Mouse (Mus musculus): Measurements from ENCODE around the gene Klrd1. TPM values are rescaled to one million over a fixed set of nuclear protein-coding genes. Genes with fewer than 3 reads are reported as not detected.
"Not testable (repeated sequence)": the region's sequence is repeated elsewhere in the genome, so short reads cannot be mapped to it uniquely, and the experiment has no call there.

Gene Klrd1
- total RNA-seq, 2 experiments from 2014 or later = not detected

DNA sequence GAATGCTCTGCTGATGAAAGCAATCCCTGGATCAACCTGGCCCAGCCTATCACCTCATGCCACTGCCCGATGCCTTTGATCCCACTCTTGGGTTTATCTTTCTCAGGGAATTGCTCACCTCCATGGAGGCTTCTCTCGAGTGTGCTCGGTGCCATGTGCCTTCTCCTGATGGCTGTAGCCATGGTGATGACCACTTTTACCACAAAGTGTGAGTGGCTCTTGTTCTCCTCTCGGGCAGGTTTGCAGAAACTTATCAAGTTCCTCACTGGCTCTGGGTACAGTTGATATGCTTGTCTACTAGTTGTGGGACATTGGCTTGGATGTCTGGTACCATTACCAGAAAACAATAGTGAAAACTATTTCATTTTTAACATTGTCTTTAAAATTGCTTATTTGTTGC is 9.7 kb upstream of the Klrd1 start:
- no peak overlapping the region for H3K4me3 ChIP-seq
- TF ChIP-seq CTCF (conservative IDR thresholded peaks at IDR 0.05) = no peak
- no peak overlapping the region for H3K27ac ChIP-seq
- no peak for DNase-seq (ENCODE audit: low spot score in 2 of 2)

DNA sequence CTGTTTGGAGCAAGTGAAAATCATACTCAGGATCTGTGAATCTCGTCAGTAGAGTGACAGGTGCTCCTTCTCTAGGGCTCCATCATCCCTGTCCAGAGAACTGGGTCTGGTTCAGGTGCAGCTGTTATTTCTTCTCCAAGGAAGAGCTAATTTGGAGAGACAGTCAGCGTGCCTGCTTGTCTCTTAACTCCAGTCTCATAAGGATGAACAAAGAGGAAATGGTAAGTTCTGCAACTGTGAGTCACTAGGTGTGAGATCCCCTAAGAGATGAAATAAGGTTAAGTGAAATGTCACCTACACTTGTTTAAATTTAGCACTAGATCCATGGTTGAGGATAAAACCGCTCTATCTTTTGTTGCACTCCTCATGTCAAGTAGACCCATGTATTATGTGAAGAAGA is 8.6 kb upstream of the Klrd1 start:
- no peak for DNase-seq (ENCODE audit: low spot score in 2 of 2)
- no peak overlapping the region for H3K27ac ChIP-seq
- no peak for TF ChIP-seq CTCF (conservative IDR thresholded peaks at IDR 0.05)
- no peak overlapping the region for H3K4me3 ChIP-seq

DNA sequence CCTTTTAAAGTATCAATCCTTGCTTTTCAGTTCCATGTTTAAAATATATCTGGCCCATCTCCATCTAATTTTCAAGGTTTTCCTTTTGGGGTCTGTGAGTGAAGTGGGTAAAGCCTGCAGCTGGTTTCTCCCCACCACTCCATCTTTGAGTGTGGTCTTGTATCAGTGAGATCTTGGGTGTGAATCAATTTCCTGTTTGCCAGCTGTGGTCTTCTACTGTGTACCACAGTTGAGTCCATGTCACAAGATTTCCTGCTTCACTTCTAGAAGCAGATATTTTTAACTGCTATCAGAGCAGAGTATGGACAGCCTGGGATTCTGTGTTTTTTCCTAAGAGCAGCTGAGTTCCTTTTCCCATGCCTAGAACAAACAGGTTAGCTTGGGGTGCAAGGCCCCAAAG is 16.8 kb downstream of the Klrd1 start:
- Histone ChIP-seq H3K27ac (no peak overlapping the region), H3K4me3 (no peak overlapping the region)
- no peak for DNase-seq (ENCODE audit: low spot score in 2 of 2)
- TF ChIP-seq CTCF (conservative IDR thresholded peaks at IDR 0.05) = no peak

DNA sequence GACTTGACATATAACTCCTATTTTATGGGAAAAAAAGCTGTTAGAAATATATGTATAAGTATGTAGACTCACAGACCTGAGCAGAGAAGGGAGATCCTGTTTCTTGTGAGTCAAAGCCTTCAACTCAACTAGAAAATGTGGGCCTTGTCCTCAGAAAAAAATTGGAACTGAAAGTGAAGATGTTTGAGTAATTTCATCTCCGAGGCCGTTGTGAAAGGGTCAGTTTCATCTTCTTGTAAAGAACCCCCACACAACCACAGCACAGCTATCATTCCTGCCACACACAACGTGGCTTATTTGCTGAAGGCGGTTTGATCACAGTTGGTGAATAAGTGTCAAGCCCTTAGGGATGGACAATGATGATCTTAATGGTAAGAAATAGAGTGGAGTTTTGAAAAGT is 32.2 kb downstream of the Klrd1 start, which contains the start of gene Klrk1:
Gene Klrk1 (minus strand): TSS at position 130 of the 400 bp plus-strand sequence.
- Histone ChIP-seq H3K27ac (no peak within 1 kb of the TSS), H3K4me3 (no peak within 1 kb of the TSS)
- no peak for DNase-seq (ENCODE audit: low spot score in 2 of 2)
- no peak for TF ChIP-seq CTCF (conservative IDR thresholded peaks at IDR 0.05)

DNA sequence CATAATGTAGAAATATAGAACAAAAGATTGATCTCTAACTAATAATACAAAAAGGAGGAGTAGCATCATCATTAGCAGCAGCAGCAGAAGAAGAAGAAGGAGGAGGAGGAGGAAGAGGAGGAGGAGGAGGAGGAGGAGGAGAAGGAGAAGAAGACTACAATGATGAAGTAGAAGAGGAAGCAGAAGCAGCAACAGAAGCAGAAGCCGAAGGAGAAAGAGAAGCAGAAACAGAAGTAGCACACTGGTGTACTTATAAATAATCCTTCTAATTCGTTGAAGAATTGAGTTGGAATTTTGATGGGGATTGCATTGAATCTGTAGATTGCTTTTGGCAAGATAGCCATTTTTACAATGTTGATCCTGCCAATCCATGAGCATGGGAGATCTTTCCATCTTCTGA is 39.5 kb downstream of the Klrd1 start:
- not testable (repeated sequence) for H3K27ac ChIP-seq, H3K4me3 ChIP-seq

DNA sequence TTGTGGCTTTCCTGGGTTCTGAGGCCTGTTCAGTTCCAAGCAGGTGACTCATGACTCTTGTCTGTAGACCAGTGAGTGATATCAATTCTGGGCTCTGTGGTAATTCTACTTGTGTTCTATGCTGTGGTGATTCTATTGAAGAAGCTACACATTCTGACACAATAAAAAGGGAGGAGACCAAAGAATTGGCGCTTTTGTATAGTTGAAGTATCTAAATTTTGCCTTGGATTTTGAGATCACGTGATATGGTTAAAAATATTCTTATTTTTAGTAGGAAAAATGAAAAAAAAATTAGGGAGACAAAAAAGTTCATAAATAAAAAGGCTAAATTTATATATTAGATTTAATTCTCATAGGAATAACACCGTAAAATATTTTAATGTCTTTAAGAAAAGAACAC is 51.7 kb downstream of the Klrd1 start, which contains the start of gene Klrc3:
Gene Klrc3 (minus strand): TSS at position 101 of the 400 bp plus-strand sequence.
- H3K4me3 ChIP-seq; H3K27ac ChIP-seq; DNase-seq (ENCODE audit: low spot score in 2 of 2): not testable (repeated sequence)

More for the DNA sequence above, 39.5 kb downstream of the Klrd1 start:
- DNase-seq (ENCODE audit: low spot score in 2 of 2) = not testable (repeated sequence)

DNA sequence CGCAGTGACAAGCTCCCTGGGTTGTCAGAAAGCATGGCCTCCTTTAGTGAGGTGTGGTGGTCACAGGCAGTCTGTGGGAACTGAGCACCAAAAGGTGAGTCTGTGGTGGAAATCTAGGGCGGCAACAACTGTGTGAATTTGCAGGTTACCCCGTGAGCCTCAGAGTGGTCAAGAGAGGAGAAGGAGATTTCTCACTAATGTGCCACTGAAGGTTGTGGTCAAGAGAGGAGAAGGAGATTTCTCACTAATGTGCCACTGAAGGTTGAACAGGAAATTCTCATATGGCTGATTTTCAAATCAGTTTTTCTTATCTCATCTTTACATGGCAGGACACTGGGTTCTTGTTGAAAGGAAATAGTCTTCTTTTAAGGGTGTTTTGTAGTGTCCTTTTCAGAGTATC is 52.5 kb downstream of the Klrd1 start:
- H3K4me3 ChIP-seq; H3K27ac ChIP-seq; DNase-seq (ENCODE audit: low spot score in 2 of 2): not testable (repeated sequence)

Other genes starting within 250 kb of the Klrd1 start
- not detected for gene Clec12a, start 249.1 kb upstream of the Klrd1 start, total RNA-seq (2021)
- gene Clec12b, start 205.9 kb upstream of the Klrd1 start, total RNA-seq (2021) = not detected
- gene Clec1b, start 194.5 kb upstream of the Klrd1 start, total RNA-seq (2021) = not detected
- not detected for gene Clec9a, start 182.9 kb upstream of the Klrd1 start, total RNA-seq (2021)
- 1 to 10 TPM; 4.1 to 5.7 TPM for gene Clec1a, start 139.8 kb upstream of the Klrd1 start, total RNA-seq (2021)
- not detected for gene Olr1, start 84.6 kb upstream of the Klrd1 start, total RNA-seq (2021)
- not detected for gene Tmem52b, start 79.2 kb upstream of the Klrd1 start, total RNA-seq (2021)
- 100 to 1,000 TPM; 675 to 689 TPM for gene Gabarapl1, start 58.6 kb upstream of the Klrd1 start, total RNA-seq (2021)
- gene Klre1, start 13.9 kb upstream of the Klrd1 start, total RNA-seq (2021) = not detected
- not detected for gene Klrk1, start 32.1 kb downstream of the Klrd1 start, total RNA-seq (2021)
- gene Klrc3, start 51.6 kb downstream of the Klrd1 start, total RNA-seq (2021) = not detected
- gene Klrc2, start 68.9 kb downstream of the Klrd1 start, total RNA-seq (2021) = not detected
- gene Klrc1, start 87.2 kb downstream of the Klrd1 start, total RNA-seq (2021) = not detected
- not detected for gene Klri1, start 125.3 kb downstream of the Klrd1 start, total RNA-seq (2021)
- gene Klri2, start 148.7 kb downstream of the Klrd1 start, total RNA-seq (2021) = not detected
- not detected for gene Gm156, start 192.5 kb downstream of the Klrd1 start, total RNA-seq (2021)